Mouse (Mus musculus) erythroid progenitor cell, adult 5-6 weeks (primary cell): Measurements from ENCODE around the gene Osbpl3. TPM values are rescaled to one million over a fixed set of nuclear protein-coding genes. Genes with fewer than 3 reads are reported as not detected.

ENCODE experiments used
- ATAC-seq: replicated peaks from 2 replicates; pipeline ENCODE4 v1.8.0; 2016; ENCODE audit warnings: moderate number of reproducible peaks, mild to moderate bottlenecking, moderate TSS enrichment, inconsistent platforms; ENCODE audit not compliant: poor library complexity, low FRiP score, severe bottlenecking
- total RNA-seq, 2 experiments: library from RNA; stranded (forward) in 1 of 2; stranded (reverse) in 1 of 2; fragments of 150-400 nt in 1 of 2; fragments of 186-747, 209-891 nt in 1 of 2; gene quantifications; 2 replicates each; pipeline versions ENCODE4 v1.2.3 to v1.2.4; 2015 to 2017; ENCODE audit warnings: low replicate concordance in 2 of 2

Gene Osbpl3
- total RNA-seq, 2 experiments from 2014 or later: 0.42 to 0.83 TPM

- ATAC-seq: no peak
Observed at GRCm38 (mm10) chr6:50247356-50247755, 208.6 kb downstream of the Osbpl3 start.

- no peak for ATAC-seq
Observed at GRCm38 (mm10) chr6:50244967-50245366, 211.0 kb downstream of the Osbpl3 start.

- ATAC-seq: no peak
Observed at GRCm38 (mm10) chr6:50244126-50244525, 211.9 kb downstream of the Osbpl3 start.

Other genes starting within 250 kb of the Osbpl3 start
- 2.1 and 4.0 TPM in 2 replicates for gene Gsdme, start 192.3 kb downstream of the Osbpl3 start, total RNA-seq (2015; ENCODE audit: low replicate concordance)
- 1.2 and 3.6 TPM in 2 replicates for gene Gsdme, start 192.3 kb downstream of the Osbpl3 start, total RNA-seq (2017; ENCODE audit: low replicate concordance)
- 23.1 and 31.4 TPM in 2 replicates for gene Cycs, start 110.3 kb upstream of the Osbpl3 start, total RNA-seq (2015; ENCODE audit: low replicate concordance)
- 21.3 and 28.6 TPM in 2 replicates for gene Cycs, start 110.3 kb upstream of the Osbpl3 start, total RNA-seq (2017; ENCODE audit: low replicate concordance)
- 2.1 TPM in 1 of 2 replicates, not detected in the other for gene 4921507P07Rik, start 140.4 kb upstream of the Osbpl3 start, total RNA-seq (2015; ENCODE audit: low replicate concordance)
- gene 4921507P07Rik, start 140.4 kb upstream of the Osbpl3 start, total RNA-seq (2017; ENCODE audit: low replicate concordance): not detected in 2 replicates
- not detected in 2 replicates for gene Npvf, start 198.2 kb upstream of the Osbpl3 start, total RNA-seq (2015; ENCODE audit: low replicate concordance)
- not detected in 2 replicates for gene Npvf, start 198.2 kb upstream of the Osbpl3 start, total RNA-seq (2017; ENCODE audit: low replicate concordance)